Mouse (Mus musculus) intestine, embryonic 14.5 days (tissue): ENCODE results near the gene Pigc. TPM values are rescaled to one million over a fixed set of nuclear protein-coding genes. Genes with fewer than 3 reads are reported as not detected.
A peak's percentile ranks its signal among the peaks of the same experiment; 100 is the strongest.

Source experiments
- ATAC-seq: fragments of 200-750 bp; cut with Nextera tagmentation; replicated peaks from 2 replicates; pipeline ENCODE4 v1.8.0; 2017; ENCODE audit warnings: low read depth, moderate number of reproducible peaks, moderate TSS enrichment, moderate library complexity; ENCODE audit not compliant: low FRiP score, low TSS enrichment
- DNase-seq: peaks from one replicate; pipeline ENCODE4 v3.0.0-alpha.2; 2018; ENCODE audit warnings: low spot score
- H3K27ac ChIP-seq: fragments of 300-500 bp; sonication (generic); 2 replicates; pipeline ENCODE4 v1.5.1; 2014; ENCODE audit warnings: low read depth, mild to moderate bottlenecking, control low read depth
- H3K27me3 ChIP-seq: fragments of 300-500 bp; sonication (generic); replicated peaks from 2 replicates; pipeline ENCODE4 v1.6.1; 2014; ENCODE audit warnings: low read length, control low read depth; ENCODE audit not compliant: control insufficient read depth, insufficient read depth
- H3K36me3 ChIP-seq: fragments of 300-500 bp; sonication (generic); 2 replicates; pipeline ENCODE4 v1.6.1; 2014; ENCODE audit warnings: low read length, control low read depth; ENCODE audit not compliant: control insufficient read depth, insufficient read depth
- H3K4me1 ChIP-seq: fragments of 300-500 bp; sonication (generic); replicated peaks from 2 replicates; pipeline ENCODE4 v1.6.1; 2014; ENCODE audit warnings: low read length, control low read depth, mixed read lengths; ENCODE audit not compliant: control insufficient read depth, insufficient read depth
- H3K4me2 ChIP-seq: fragments of 300-500 bp; sonication (generic); 2 replicates; pipeline ENCODE4 v1.6.1; 2014; ENCODE audit warnings: low read length
- H3K4me3 ChIP-seq: fragments of 300-500 bp; sonication (generic); 2 replicates; pipeline ENCODE4 v1.5.1; 2014; ENCODE audit warnings: low read depth, low read length, control low read depth, mixed read lengths
- H3K9ac ChIP-seq: fragments of 300-500 bp; sonication (generic); 2 replicates; pipeline ENCODE4 v1.6.1; 2014; ENCODE audit warnings: mild to moderate bottlenecking, low read length
- H3K9me3 ChIP-seq: fragments of 300-500 bp; sonication (generic); 2 replicates; pipeline ENCODE4 v1.6.1; 2016; ENCODE audit warnings: low read length, control low read depth; ENCODE audit not compliant: control insufficient read depth
- WGBS: fragments of 180-500 bp; shearing (Covaris S2); extraction: QIAGEN DNeasy Blood & Tissue Kit; methylation state at CpG from one replicate; pipeline ENCODE4 v1.1.7; 2014; 5-methylcytosine and 5-hydroxymethylcytosine counted together
- polyA plus RNA-seq: library from polyadenylated mRNA; unstranded; fragments of >200 nt; fragmentation: Nextera tagmentation; extraction: Ambion mirVana; gene quantifications from 2 replicates; pipeline ENCODE4 v1.2.1, GENCODE M21; 2014

The Pigc gene
- polyA plus RNA-seq, 1 experiment from 2014 or later = 40.3 TPM

DNA sequence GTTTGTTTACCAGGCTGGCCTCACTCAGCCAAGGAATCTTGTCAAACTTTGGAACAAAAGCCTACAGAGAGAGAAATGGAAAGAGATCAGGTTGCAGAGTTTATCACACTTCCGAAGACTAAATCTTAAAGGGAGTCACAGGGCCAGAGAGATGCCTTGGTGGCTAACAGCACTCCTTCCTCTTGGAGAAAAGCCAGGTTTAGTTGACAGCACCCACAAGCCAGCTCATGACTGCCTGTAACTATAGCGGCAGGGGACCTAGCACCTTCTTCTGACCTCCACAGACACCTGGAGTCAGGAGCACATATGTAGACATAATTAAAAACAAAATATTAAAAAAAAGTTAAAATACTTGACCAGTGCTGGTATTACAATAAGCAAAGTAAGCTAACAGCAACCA is 1.1 kb upstream of the Pigc start:
- Histone ChIP-seq H3K4me2 (no peak overlapping the region), H3K27me3 (no peaks in the 10 kb centered on the region), H3K4me3 (no peak overlapping the region), H3K27ac (no peak overlapping the region), H3K36me3 (0 out of 2 replicates have a peak, but pooled peaks cover 7% of the 10 kb centered on the region), H3K9me3 (no peaks in the 10 kb centered on the region), H3K9ac (no peak overlapping the region), H3K4me1 (peaks cover 10% of the 10 kb centered on the region; the same call in 1 of the 2 replicates)
- no peak for DNase-seq
- 41% methylated on average over 2 of the region's 2 CpGs for WGBS
- no peak for ATAC-seq

DNA sequence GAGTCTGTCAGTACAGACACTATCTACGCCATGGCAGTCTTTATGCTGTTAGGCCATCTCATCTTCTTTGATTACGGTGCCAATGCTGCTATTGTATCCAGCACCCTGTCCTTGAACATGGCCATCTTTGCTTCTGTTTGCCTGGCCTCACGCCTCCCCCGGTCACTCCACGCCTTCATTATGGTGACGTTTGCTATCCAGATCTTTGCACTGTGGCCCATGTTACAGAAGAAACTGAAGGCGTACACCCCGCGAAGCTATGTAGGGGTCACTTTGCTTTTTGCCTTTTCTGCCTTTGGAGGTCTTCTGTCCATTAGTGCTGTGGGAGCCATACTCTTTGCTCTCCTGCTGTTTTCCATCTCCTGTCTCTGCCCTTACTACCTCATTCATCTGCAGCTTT is 1.9 kb downstream of the Pigc start:
- 96% methylated on average over 9 of the region's 9 CpGs for WGBS
- no peak for DNase-seq
- Histone ChIP-seq H3K4me3 (no peak overlapping the region), H3K27ac (no peak overlapping the region), H3K9ac (no peak overlapping the region), H3K4me1 (peaks cover 16% of the 10 kb centered on the region; the same call in 1 of the 2 replicates), H3K36me3 (0 out of 2 replicates have a peak, but pooled peaks cover 7% of the 10 kb centered on the region), H3K27me3 (no peaks in the 10 kb centered on the region), H3K9me3 (no peaks in the 10 kb centered on the region), H3K4me2 (no peak overlapping the region)
- ATAC-seq = no peak

DNA sequence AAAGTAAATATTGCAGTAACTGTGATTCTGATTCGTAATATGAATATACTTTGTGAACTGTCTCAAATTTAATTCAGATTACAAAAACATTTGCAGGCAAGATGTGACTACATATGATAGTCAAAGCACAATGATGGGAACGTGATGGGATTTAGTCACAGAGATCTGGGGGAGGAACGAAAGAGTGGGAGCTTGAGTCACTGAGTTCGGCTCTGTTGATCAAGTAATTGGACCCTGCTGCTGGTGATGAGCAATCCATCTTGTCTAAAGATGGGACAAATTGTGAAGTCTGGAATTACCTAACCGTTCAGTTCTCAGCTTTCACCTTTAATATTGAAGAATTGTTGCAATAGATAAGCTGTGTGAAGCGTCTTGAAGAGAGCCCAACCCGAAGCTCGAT is 3.2 kb downstream of the Pigc start:
- no peak for ATAC-seq
- peaks cover 16% of the 10 kb centered on the region; the same call in 1 of the 2 replicates for H3K4me1 ChIP-seq

DNA sequence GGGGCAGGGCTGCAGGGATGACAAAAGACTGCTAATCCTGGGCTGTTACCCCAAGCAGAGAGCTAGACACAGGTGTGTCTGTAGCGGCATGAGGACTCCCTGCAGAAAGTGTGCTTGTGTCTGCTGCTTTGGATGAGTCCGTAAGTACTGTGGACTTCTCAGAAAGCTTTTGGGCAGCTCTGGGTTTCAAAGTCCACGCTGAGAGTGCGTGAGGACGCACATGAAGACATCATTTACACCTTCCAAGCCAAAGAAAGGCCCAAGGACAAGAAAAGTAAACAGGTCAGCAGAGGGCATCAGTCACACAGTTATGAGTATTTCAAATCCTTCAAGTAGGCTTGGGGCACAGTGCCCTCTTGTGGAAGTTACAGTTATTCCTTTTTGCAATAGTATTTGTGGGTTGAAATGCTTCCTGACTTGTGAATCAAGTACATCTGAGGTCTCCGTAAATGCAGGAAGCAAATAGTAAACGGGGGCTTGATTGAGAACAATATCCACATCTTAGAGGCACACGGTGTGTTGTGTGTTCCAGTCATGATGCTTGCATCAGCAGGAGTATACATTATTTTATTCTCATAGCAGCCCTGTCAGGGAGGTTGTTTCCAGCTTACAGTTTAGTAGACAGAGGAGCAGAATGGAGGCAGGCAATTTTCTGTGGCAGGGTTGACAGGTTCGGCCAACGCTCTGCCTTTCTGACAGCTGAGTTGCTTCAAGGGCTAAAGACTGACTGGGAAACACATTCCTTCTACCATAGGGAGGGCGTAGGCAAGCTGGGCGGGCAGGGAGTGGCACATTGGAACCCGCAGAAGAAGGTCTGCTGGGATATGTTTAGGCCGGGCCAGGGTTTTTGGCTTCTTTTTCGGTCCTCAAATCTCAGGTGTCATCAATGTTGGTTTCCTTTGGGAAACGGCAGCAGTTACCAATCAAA is 7.5 kb downstream of the Pigc start:
- H3K4me2 ChIP-seq = no peak overlapping the region
- DNase-seq = peak; percentile 89
- peaks cover 6% of the 10 kb centered on the region; the same call in 1 of the 2 replicates for H3K4me1 ChIP-seq
- no peaks in the 10 kb centered on the region for H3K27me3 ChIP-seq
- 0 out of 2 replicates have a peak overlapping the region, but pooled peaks have one; percentile 38 for H3K27ac ChIP-seq
- no peaks in the 10 kb centered on the region for H3K36me3 ChIP-seq
- H3K9me3 ChIP-seq = no peaks in the 10 kb centered on the region
- no peak overlapping the region for H3K9ac ChIP-seq
- ATAC-seq = peak; percentile 61; the same call in 1 of the 2 replicates
- 46% methylated on average over 16 of the region's 16 CpGs for WGBS
- H3K4me3 ChIP-seq = no peak overlapping the region

More for the DNA sequence above, 3.2 kb downstream of the Pigc start:
- no peaks in the 10 kb centered on the region for H3K27me3 ChIP-seq
- no peak overlapping the region for H3K27ac ChIP-seq
- 87% methylated on average over 8 of the region's 8 CpGs for WGBS
- 0 out of 2 replicates have a peak, but pooled peaks cover 7% of the 10 kb centered on the region for H3K36me3 ChIP-seq
- DNase-seq = no peak
- no peak overlapping the region for H3K9ac ChIP-seq
- no peak overlapping the region for H3K4me3 ChIP-seq
- no peak overlapping the region for H3K4me2 ChIP-seq
- H3K9me3 ChIP-seq = no peaks in the 10 kb centered on the region

DNA sequence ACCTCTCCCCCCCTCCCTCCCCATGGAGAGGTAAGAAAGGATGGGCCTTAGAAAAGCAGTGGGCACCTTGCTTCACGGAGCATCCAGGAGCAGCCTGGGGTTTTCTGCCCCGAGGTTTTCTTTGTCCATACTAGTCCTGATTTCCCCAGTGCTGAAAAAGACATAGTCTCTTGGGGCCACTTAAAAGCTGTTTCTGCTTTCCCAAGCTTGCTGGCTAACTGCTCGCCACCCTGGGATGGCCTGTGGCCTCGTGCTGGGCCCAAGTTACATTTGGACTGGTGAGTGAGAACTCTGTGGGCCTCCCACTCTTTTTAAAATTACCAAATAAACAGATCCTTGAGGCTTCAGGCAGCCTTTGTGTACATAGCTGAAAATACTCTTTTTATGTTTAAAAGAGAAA is 8.3 kb downstream of the Pigc start:
- ATAC-seq (no peak), DNase-seq (no peak)
- 68% methylated on average over 4 of the region's 4 CpGs for WGBS
- no peak overlapping the region for H3K4me2 ChIP-seq
- H3K27ac ChIP-seq = no peak overlapping the region
- no peaks in the 10 kb centered on the region for H3K9me3 ChIP-seq
- no peak overlapping the region for H3K4me3 ChIP-seq
- H3K36me3 ChIP-seq = no peaks in the 10 kb centered on the region
- H3K27me3 ChIP-seq = no peaks in the 10 kb centered on the region
- peaks cover 6% of the 10 kb centered on the region; the same call in 1 of the 2 replicates for H3K4me1 ChIP-seq
- no peak overlapping the region for H3K9ac ChIP-seq

DNA sequence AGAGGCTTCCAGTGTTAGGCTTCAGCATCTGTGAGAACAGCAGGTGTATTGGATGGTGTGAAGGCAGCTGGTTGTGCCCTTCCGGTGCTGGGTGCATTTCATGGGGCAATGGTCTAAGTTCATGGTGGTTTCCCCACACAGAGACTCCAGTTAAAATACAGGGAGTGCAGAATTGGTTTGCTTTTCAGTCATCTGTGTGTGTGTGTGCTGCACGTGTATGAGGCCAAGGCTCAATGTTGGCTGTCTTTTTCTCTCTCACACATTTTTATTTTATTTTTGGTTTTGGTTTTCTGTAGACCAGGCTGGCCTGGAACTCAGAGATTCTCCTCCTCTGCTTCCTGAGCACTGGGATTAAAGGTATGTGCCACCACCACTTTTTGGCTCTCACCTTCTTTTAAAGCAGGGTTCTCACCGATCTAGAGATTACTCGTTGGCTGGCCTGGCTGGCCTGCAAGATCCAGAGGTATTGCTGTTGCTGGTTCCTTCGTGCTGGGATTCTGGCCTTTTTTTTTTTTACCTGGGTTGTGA is 9.3 kb downstream of the Pigc start:
- WGBS = 86% methylated on average over 5 of the region's 5 CpGs
- Histone ChIP-seq H3K4me2 (no peak overlapping the region), H3K27ac (no peak overlapping the region), H3K9ac (no peak overlapping the region), H3K4me1 (peaks cover 6% of the 10 kb centered on the region; the same call in 1 of the 2 replicates), H3K4me3 (no peak overlapping the region), H3K9me3 (no peaks in the 10 kb centered on the region), H3K27me3 (no peaks in the 10 kb centered on the region), H3K36me3 (no peaks in the 10 kb centered on the region)
- no peak for DNase-seq
- ATAC-seq = no peak

DNA sequence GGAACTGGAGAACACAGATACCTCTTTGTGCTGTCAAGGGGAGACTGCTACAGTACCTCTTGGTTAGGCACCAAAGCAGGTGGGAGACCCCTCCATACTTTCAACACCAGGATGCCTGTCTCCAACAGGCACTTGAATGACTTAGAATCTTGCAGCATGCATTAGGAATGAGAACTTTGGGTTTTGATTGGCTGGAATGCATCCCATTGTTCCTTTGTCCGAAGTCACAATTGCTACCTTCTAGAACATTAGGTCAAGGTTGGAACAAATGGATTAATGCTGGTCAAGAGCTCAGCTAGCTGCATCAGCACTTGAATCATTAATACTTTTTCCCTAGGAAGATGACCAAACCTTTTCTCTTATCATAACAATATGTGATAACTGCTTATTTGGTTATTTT is 10.6 kb downstream of the Pigc start, which contains the start of gene 4930558K02Rik:
4930558K02Rik (minus strand) TSS at position 101 of the 400 bp plus-strand sequence.
- H3K4me2 ChIP-seq = no peak within 1 kb of the TSS
- no peak for DNase-seq
- H3K36me3 ChIP-seq = no peaks in the 10 kb centered on the region
- no peaks in the 10 kb centered on the region for H3K27me3 ChIP-seq
- H3K9me3 ChIP-seq = no peaks in the 10 kb centered on the region
- H3K4me1 ChIP-seq = peaks cover 9% of the 10 kb centered on the region
- H3K4me3 ChIP-seq = no peak within 1 kb of the TSS
- no peak within 1 kb of the TSS for H3K9ac ChIP-seq
- no peak within 1 kb of the TSS for H3K27ac ChIP-seq
- no peak for ATAC-seq
- WGBS = 78% methylated on average over 1 of the region's 1 CpGs

DNA sequence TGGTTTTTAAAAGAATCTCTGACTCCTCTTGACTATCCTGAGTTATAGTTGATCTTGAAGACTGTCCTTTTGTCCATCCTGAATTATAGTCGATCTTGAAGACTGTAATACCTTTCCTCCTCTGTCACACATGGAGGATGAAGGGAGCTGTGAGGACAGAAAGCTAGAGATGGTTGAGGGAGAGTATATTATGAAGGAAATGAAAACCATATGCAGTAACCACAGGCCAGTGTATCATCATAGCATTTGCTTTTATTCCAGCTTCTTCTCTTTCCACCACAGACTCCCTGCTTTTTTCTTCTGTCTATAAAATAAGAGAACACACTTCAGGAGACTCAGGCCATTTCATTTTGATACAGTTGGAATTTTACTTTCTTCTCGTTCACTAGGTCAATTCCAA is 11.1 kb downstream of the Pigc start:
- Histone ChIP-seq H3K9me3 (no peaks in the 10 kb centered on the region), H3K9ac (no peak overlapping the region), H3K4me3 (no peak overlapping the region), H3K4me1 (peaks cover 10% of the 10 kb centered on the region), H3K4me2 (no peak overlapping the region), H3K36me3 (no peaks in the 10 kb centered on the region), H3K27ac (no peak overlapping the region), H3K27me3 (no peaks in the 10 kb centered on the region)
- DNase-seq (no peak), ATAC-seq (no peak)
- 85% methylated on average over 2 of the region's 2 CpGs for WGBS
